Comparison of ENCODE assay signal across 8 mouse cellular contexts in genomic region chr2:170220443-170220842, GRCm38 (mm10).
DNase-seq lines count a peak whose midpoint lies in the region; ATAC-seq and TF ChIP-seq lines count a peak whose summit lies in the region.

No protein-coding gene starts in this region.

- DNase-seq in gastrocnemius, postnatal 25 days = peak; percentile 13
- no peak for DNase-seq in gastrocnemius, adult 8-10 months (ENCODE audit: low spot score in 2 of 2)
- DNase-seq in liver, postnatal 0 days = no peak
- DNase-seq in adrenal gland, postnatal 10 days = no peak
- no peak for DNase-seq in kidney, postnatal 10 days
- DNase-seq in spleen, postnatal 10 days (ENCODE audit: low spot score in 2 of 2) = no peak

- no peak for TF ChIP-seq POLR2A in ES-Bruce4 (IDR thresholded peaks at IDR 0.05; ENCODE audit: insufficient read depth, low read length)

- 2% methylated on average over 11 of the region's 11 CpGs for WGBS in forebrain, embryonic 15.5 days
- 2% methylated on average over 11 of the region's 11 CpGs for WGBS in liver, postnatal 0 days (ENCODE audit: insufficient replicate concordance)

- H3K4me3 ChIP-seq in ES-Bruce4 (ENCODE audit: low read depth, low read length) = no peak overlapping the region
- peak overlapping the region; percentile 38 for H3K4me3 ChIP-seq in forebrain, embryonic 15.5 days
- H3K4me3 ChIP-seq in liver, postnatal 0 days (ENCODE audit: low read depth, low read length) = peak overlapping the region; percentile 26

- H3K36me3 ChIP-seq in ES-Bruce4 (ENCODE audit: control insufficient read depth, insufficient read depth, low read length, poor library complexity, severe bottlenecking) = no peaks in the 10 kb centered on the region
- no peaks in the 10 kb centered on the region for H3K36me3 ChIP-seq in forebrain, embryonic 15.5 days
- no peaks in the 10 kb centered on the region for H3K36me3 ChIP-seq in liver, postnatal 0 days (replicated peaks; ENCODE audit: insufficient read depth, low read length)

- H3K9me3 ChIP-seq in ES-Bruce4 (replicated peaks; ENCODE audit: control insufficient read depth, insufficient read depth, low read length, poor library complexity, severe bottlenecking) = no peaks in the 10 kb centered on the region
- H3K9me3 ChIP-seq in forebrain, embryonic 15.5 days = no peaks in the 10 kb centered on the region
- H3K9me3 ChIP-seq in liver, postnatal 0 days (ENCODE audit: low read length) = no peaks in the 10 kb centered on the region

- TF ChIP-seq CTCF in ES-Bruce4 (IDR thresholded peaks at IDR 0.05; ENCODE audit: low read depth, low read length) = no peak
- TF ChIP-seq CTCF in liver, postnatal 0 days (IDR thresholded peaks at IDR 0.05; ENCODE audit: low read depth) = no peak

- no peak for TF ChIP-seq EP300 in ES-Bruce4 (IDR thresholded peaks at IDR 0.05; ENCODE audit: insufficient read depth, low read depth, low read length)
- TF ChIP-seq EP300 in liver, postnatal 0 days (IDR thresholded peaks at IDR 0.05; ENCODE audit: low read depth) = no peak

- H3K27ac ChIP-seq in ES-Bruce4 (ENCODE audit: insufficient read depth, low read length) = 0 out of 2 replicates have a peak overlapping the region, but pooled peaks have one; percentile 1
- H3K27ac ChIP-seq in forebrain, embryonic 15.5 days (replicated peaks) = peak overlapping the region; percentile 87
- H3K27ac ChIP-seq in liver, postnatal 0 days (ENCODE audit: low read depth) = peak overlapping the region; percentile 64

- H3K4me1 ChIP-seq in ES-Bruce4 (ENCODE audit: control insufficient read depth, insufficient read depth, low read length) = peaks cover 1% of the 10 kb centered on the region
- peaks cover 54% of the 10 kb centered on the region for H3K4me1 ChIP-seq in forebrain, embryonic 15.5 days
- peaks cover 44% of the 10 kb centered on the region for H3K4me1 ChIP-seq in liver, postnatal 0 days (ENCODE audit: insufficient read depth)

- H3K4me2 ChIP-seq in forebrain, embryonic 15.5 days (replicated peaks) = peak overlapping the region; percentile 52
- H3K4me2 ChIP-seq in liver, postnatal 0 days (ENCODE audit: low read depth, low read length) = peak overlapping the region; percentile 83

- ATAC-seq in forebrain, embryonic 15.5 days (replicated peaks) = no peak
- ATAC-seq in liver, postnatal 0 days = peak; percentile 16; the same call in 1 of the 2 replicates

- H3K9ac ChIP-seq in ES-Bruce4 (ENCODE audit: low read depth, poor library complexity, severe bottlenecking) = peak overlapping the region; percentile 14
- H3K9ac ChIP-seq in forebrain, embryonic 15.5 days (replicated peaks) = 0 out of 2 replicates have a peak overlapping the region, but pooled peaks have one; percentile 2
- peak overlapping the region; percentile 13; the same call in 1 of the 2 replicates for H3K9ac ChIP-seq in liver, postnatal 0 days (replicated peaks)

- no peaks in the 10 kb centered on the region for H3K27me3 ChIP-seq in ES-Bruce4 (ENCODE audit: control insufficient read depth, insufficient read depth, low read length, poor library complexity, severe bottlenecking)
- no peaks in the 10 kb centered on the region for H3K27me3 ChIP-seq in forebrain, embryonic 15.5 days
- H3K27me3 ChIP-seq in liver, postnatal 0 days (ENCODE audit: insufficient read depth, low read length) = no peaks in the 10 kb centered on the region

Comparison
In these comparisons a context has a peak if more than half of its experiments do, and no peak if none do; other contexts are left out.
1. H3K27ac ChIP-seq: peak in every context shown above with its lines; median percentile 87 in forebrain, embryonic 15.5 days; 64 in liver, postnatal 0 days; 1 in ES-Bruce4.